In the genomic region with DNA sequence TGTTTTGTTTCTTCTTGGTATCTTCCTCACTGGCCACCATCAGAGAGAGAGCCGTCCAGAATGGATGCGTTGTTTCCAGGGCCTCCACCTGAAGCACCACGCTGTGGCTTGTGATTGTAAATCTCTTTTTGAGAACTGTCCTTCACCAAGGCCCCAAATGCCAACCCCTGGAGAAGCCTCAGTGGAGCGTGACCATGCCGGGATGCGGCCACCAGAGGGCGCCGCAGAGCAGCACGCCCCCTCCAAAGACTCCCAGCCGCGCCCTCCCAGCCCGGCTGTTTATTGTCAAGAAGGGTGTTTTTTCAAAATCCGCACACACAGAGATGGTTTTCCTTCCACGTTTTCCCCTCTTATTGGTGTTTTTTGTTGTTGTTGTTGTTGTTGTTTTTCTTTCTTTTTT, we compare ENCODE assay signal across 9 mouse cellular contexts.
DNase-seq lines count a peak whose midpoint lies in the region; ATAC-seq and TF ChIP-seq lines count a peak whose summit lies in the region.
"Had no signal": no experiment of that assay in that cellular context is flagged by ENCODE, and none has a peak within 500 bp of the region (broad histone marks: within the 10 kb centered on the region; RNA-seq: fewer than 3 reads in every experiment).

No protein-coding gene starts in this region.

- 3% methylated on average over 14 of the region's 14 CpGs for WGBS in heart, embryonic 15.5 days
- WGBS in neural tube, embryonic 15.5 days, result 1% methylated on average over 14 of the region's 14 CpGs

- no peaks in the 10 kb centered on the region for H3K27me3 ChIP-seq in heart, embryonic 15.5 days
- H3K27me3 ChIP-seq in neural tube, embryonic 15.5 days (replicated peaks), result no peaks in the 10 kb centered on the region

- H3K27ac ChIP-seq in bone marrow macrophage, adult 2 months (ENCODE audit: insufficient read depth, low read depth, low read length), result no peak overlapping the region
- H3K27ac ChIP-seq in heart, embryonic 15.5 days, result no peak overlapping the region
- H3K27ac ChIP-seq in neural tube, embryonic 15.5 days (replicated peaks), result no peak overlapping the region

- TF ChIP-seq POLR2A in bone marrow macrophage, adult 2 months (IDR thresholded peaks at IDR 0.05; ENCODE audit: borderline replicate concordance, low read depth, low read length), result no peak

- no peaks in the 10 kb centered on the region for H3K9me3 ChIP-seq in heart, embryonic 15.5 days (replicated peaks)
- H3K9me3 ChIP-seq in neural tube, embryonic 15.5 days (replicated peaks), result no peaks in the 10 kb centered on the region

- H3K36me3 ChIP-seq in heart, embryonic 15.5 days, result no peaks in the 10 kb centered on the region
- no peaks in the 10 kb centered on the region for H3K36me3 ChIP-seq in neural tube, embryonic 15.5 days

- no peak overlapping the region for H3K9ac ChIP-seq in heart, embryonic 15.5 days
- H3K9ac ChIP-seq in neural tube, embryonic 15.5 days (replicated peaks), result no peak overlapping the region

- TF ChIP-seq CTCF in bone marrow macrophage, adult 2 months (IDR thresholded peaks at IDR 0.05; ENCODE audit: low read depth, low read length), result peak; percentile 99

- no peaks in the 10 kb centered on the region for H3K4me1 ChIP-seq in bone marrow macrophage, adult 2 months (ENCODE audit: control insufficient read depth, insufficient read depth, low read length)
- no peaks in the 10 kb centered on the region for H3K4me1 ChIP-seq in heart, embryonic 15.5 days (replicated peaks)
- 0 out of 2 replicates have a peak, but pooled peaks cover 4% of the 10 kb centered on the region for H3K4me1 ChIP-seq in neural tube, embryonic 15.5 days

- peak overlapping the region; percentile 41; the same call in 1 of the 2 replicates for H3K4me2 ChIP-seq in heart, embryonic 15.5 days
- H3K4me2 ChIP-seq in neural tube, embryonic 15.5 days, result peak overlapping the region; percentile 20; the same call in 1 of the 2 replicates

- H3K4me3 ChIP-seq in bone marrow macrophage, adult 2 months (ENCODE audit: insufficient read depth, low read length), result no peak overlapping the region
- no peak overlapping the region for H3K4me3 ChIP-seq in heart, embryonic 15.5 days
- no peak overlapping the region for H3K4me3 ChIP-seq in neural tube, embryonic 15.5 days (replicated peaks)
- H3K4me3 ChIP-seq: erythroblast, embryonic 14.5 days had no signal

- peak; percentile 80 for ATAC-seq in erythroblast, adult 5-6 weeks (replicated peaks; ENCODE audit: low FRiP score, poor library complexity, severe bottlenecking)
- 0 out of 2 replicates have a peak, but pooled peaks have one; percentile 48 for ATAC-seq in heart, embryonic 15.5 days (replicated peaks; ENCODE audit: insufficient number of reproducible peaks, insufficient read depth, low FRiP score, low read depth)
- ATAC-seq in neural tube, embryonic 15.5 days (ENCODE audit: low FRiP score), result no peak

- peak; percentile 81 for DNase-seq in CD4-positive, CD25-positive, alpha-beta regulatory T cell, adult 2 months (ENCODE audit: low read depth, low spot score)
- peak; percentile 86 for DNase-seq in kidney, postnatal 10 days
- DNase-seq in lung, adult 18-20 months, result peak; percentile 56 to 64
- DNase-seq in testis, postnatal 14 days (ENCODE audit: low spot score), result peak; percentile 46
